Mouse (Mus musculus) lung, adult 2 months (tissue): ENCODE data around the gene Tmem106a. TPM values are rescaled to one million over a fixed set of nuclear protein-coding genes. Genes with fewer than 3 reads are reported as not detected.
"Not testable (repeated sequence)": the region's sequence is repeated elsewhere in the genome, so short reads cannot be mapped to it uniquely, and the experiment has no call there.

Source experiments
- DNase-seq: peaks from one replicate; pipeline ENCODE4 v3.0.0; 2022
- H3K4me1 ChIP-seq: fragments of 200-500 bp; 2 replicates; pipeline ENCODE4 v1.6.1; 2011; ENCODE audit warnings: low read length; ENCODE audit not compliant: control insufficient read depth, insufficient read depth
- H3K4me3 ChIP-seq: fragments of 200-500 bp; replicated peaks from 2 replicates; pipeline ENCODE3; 2011; ENCODE audit warnings: low read depth, mild to moderate bottlenecking, control low read depth, low read length; ENCODE audit errors: extremely low read depth
- CTCF ChIP-seq: fragments of 200-500 bp; IDR thresholded peaks from 2 replicates; pipeline ENCODE4 v1.5.1; 2011; ENCODE audit warnings: mild to moderate bottlenecking, low read length, control low read depth; ENCODE audit not compliant: insufficient read depth
- POLR2A ChIP-seq: fragments of 200-500 bp; IDR thresholded peaks from 2 replicates; pipeline ENCODE4 v1.6.1; 2011; ENCODE audit warnings: low read depth, mild to moderate bottlenecking, control low read depth, low read length, borderline replicate concordance; ENCODE audit errors: extremely low read depth
- WGBS: fragments of 180-500 bp; shearing (Covaris S2); methylation state at CpG from one replicate; pipeline ENCODE4 v1.1.7; 2018; 5-methylcytosine and 5-hydroxymethylcytosine counted together
- polyA plus RNA-seq: library from polyadenylated mRNA; depleted of rRNA; stranded (reverse); fragments of >200 nt; gene quantifications from 2 replicates; pipeline ENCODE4 v1.2.3, GENCODE M21; 2012

Gene Tmem106a
- polyA plus RNA-seq, 1 experiment = 41.1 TPM

- TF ChIP-seq CTCF (no peak), POLR2A (no peak)
- Histone ChIP-seq H3K4me3 (no peak overlapping the region), H3K4me1 (no peaks in the 10 kb centered on the region)
- 71% methylated on average over 6 of the region's 6 CpGs for WGBS
- no peak for DNase-seq
Measured at GRCm38 (mm10) chr11:101615380-101615779, 33.3 kb downstream of the Tmem106a start.

GRCm38 (mm10) chr11:101616104-101616503, 34.1 kb downstream of the Tmem106a start:
- DNase-seq = no peak
- Histone ChIP-seq H3K4me3 (no peak overlapping the region), H3K4me1 (no peaks in the 10 kb centered on the region)
- TF ChIP-seq CTCF = no peak
- no peak for TF ChIP-seq POLR2A
- WGBS = 83% methylated on average over 8 of the region's 8 CpGs

GRCm38 (mm10) chr11:101616948-101617767, 35.1 kb downstream of the Tmem106a start:
- WGBS = 33% methylated on average over 18 of the region's 18 CpGs
- H3K4me1 ChIP-seq = no peaks in the 10 kb centered on the region
- TF ChIP-seq POLR2A = no peak
- TF ChIP-seq CTCF = no peak
- no peak overlapping the region for H3K4me3 ChIP-seq
- DNase-seq = no peak

GRCm38 (mm10) chr11:101617849-101618248, 35.8 kb downstream of the Tmem106a start:
- WGBS = 11% methylated on average over 8 of the region's 8 CpGs
- Histone ChIP-seq H3K4me1 (no peaks in the 10 kb centered on the region), H3K4me3 (no peak overlapping the region)
- DNase-seq = no peak
- TF ChIP-seq POLR2A (no peak), CTCF (no peak)

GRCm38 (mm10) chr11:101618596-101618995, 36.6 kb downstream of the Tmem106a start:
- TF ChIP-seq POLR2A (no peak), CTCF (no peak)
- no peak for DNase-seq
- no peaks in the 10 kb centered on the region for H3K4me1 ChIP-seq

GRCm38 (mm10) chr11:101620022-101620655, 38.1 kb downstream of the Tmem106a start:
- not testable (repeated sequence) for DNase-seq, H3K4me3 ChIP-seq, H3K4me1 ChIP-seq
- 71% methylated on average over 11 of the region's 11 CpGs for WGBS

More at GRCm38 (mm10) chr11:101618596-101618995, 36.6 kb downstream of the Tmem106a start:
- H3K4me3 ChIP-seq = no peak overlapping the region
- 77% methylated on average over 3 of the region's 3 CpGs for WGBS

- no peak for TF ChIP-seq CTCF
- TF ChIP-seq POLR2A = no peak
- peak overlapping the region; percentile 87 for H3K4me3 ChIP-seq
- DNase-seq = no peak
- no peaks in the 10 kb centered on the region for H3K4me1 ChIP-seq
- 2% methylated on average over 8 of the region's 8 CpGs for WGBS
Measured at GRCm38 (mm10) chr11:101626649-101626994, 44.6 kb downstream of the Tmem106a start.

- DNase-seq = peak; percentile 78
- WGBS = under 1% methylated on average over 34 of the region's 34 CpGs
Measured at GRCm38 (mm10) chr11:101626995-101627856, 45.2 kb downstream of the Tmem106a start, which contains the start of gene Rdm1. Gene Rdm1, plus strand, starts transcription at chr11:101627195.

GRCm38 (mm10) chr11:101627857-101628559, 46.0 kb downstream of the Tmem106a start:
- peak; percentile 67; the same call in 1 of the 2 replicates for TF ChIP-seq POLR2A
- no peak for TF ChIP-seq CTCF
- H3K4me3 ChIP-seq = peak overlapping the region; percentile 86
- WGBS = under 1% methylated on average over 33 of the region's 33 CpGs
- no peaks in the 10 kb centered on the region for H3K4me1 ChIP-seq
- peak; percentile 89 for DNase-seq

More at GRCm38 (mm10) chr11:101626995-101627856, 45.2 kb downstream of the Tmem106a start, which contains the start of gene Rdm1:
- TF ChIP-seq POLR2A (peak; percentile 81), CTCF (no peak)
- Histone ChIP-seq H3K4me3 (peak within 1 kb of the TSS; percentile 87), H3K4me1 (no peaks in the 10 kb centered on the region)

- H3K4me3 ChIP-seq, DNase-seq, H3K4me1 ChIP-seq: not testable (repeated sequence)
- WGBS = 60% methylated on average over 5 of the region's 5 CpGs
Measured at GRCm38 (mm10) chr11:101628733-101629417, 46.8 kb downstream of the Tmem106a start.
